Mouse (Mus musculus): ENCODE results near the gene Tmem72.

Gene Tmem72

GRCm38 (mm10) chr6:116716666-116717065 is at the start of gene Tmem72:
TSS of gene Tmem72 (minus strand) at chr6:116716913.
- DNase-seq (ENCODE audit: low spot score in 2 of 2), result no peak

GRCm38 (mm10) chr6:116764524-116764923 is 47.8 kb upstream of the Tmem72 start:
- no peak for DNase-seq (ENCODE audit: low spot score in 2 of 2)

- no peak for DNase-seq (ENCODE audit: low spot score in 2 of 2)
Observed at GRCm38 (mm10) chr6:116762333-116762732, 45.6 kb upstream of the Tmem72 start.

GRCm38 (mm10) chr6:116760181-116760580 is 43.5 kb upstream of the Tmem72 start:
- no peak for DNase-seq (ENCODE audit: low spot score in 2 of 2)

GRCm38 (mm10) chr6:116756364-116756763 is 39.7 kb upstream of the Tmem72 start:
- DNase-seq (ENCODE audit: low spot score in 2 of 2), result no peak

- DNase-seq (ENCODE audit: low spot score in 2 of 2), result no peak
Observed at GRCm38 (mm10) chr6:116738046-116738445, 21.3 kb upstream of the Tmem72 start.

- DNase-seq (ENCODE audit: low spot score in 2 of 2), result no peak
Observed at GRCm38 (mm10) chr6:116735361-116735760, 18.6 kb upstream of the Tmem72 start.

- DNase-seq (ENCODE audit: low spot score in 2 of 2), result no peak
Observed at GRCm38 (mm10) chr6:116733577-116733976, 16.9 kb upstream of the Tmem72 start.

GRCm38 (mm10) chr6:116724489-116725160 is 7.9 kb upstream of the Tmem72 start:
- no peak for DNase-seq (ENCODE audit: low spot score in 2 of 2)

GRCm38 (mm10) chr6:116718920-116719319 is 2.2 kb upstream of the Tmem72 start:
- DNase-seq (ENCODE audit: low spot score in 2 of 2), result no peak

GRCm38 (mm10) chr6:116718361-116718760 is 1.6 kb upstream of the Tmem72 start:
- no peak for DNase-seq (ENCODE audit: low spot score in 2 of 2)

- DNase-seq (ENCODE audit: low spot score in 2 of 2), result no peak
Observed at GRCm38 (mm10) chr6:116717851-116718250, 1.1 kb upstream of the Tmem72 start.

- no peak for DNase-seq (ENCODE audit: low spot score in 2 of 2)
Observed at GRCm38 (mm10) chr6:116715166-116715565, 1.5 kb downstream of the Tmem72 start.

GRCm38 (mm10) chr6:116714576-116714975 is 2.1 kb downstream of the Tmem72 start:
- no peak for DNase-seq (ENCODE audit: low spot score in 2 of 2)

- no peak for DNase-seq (ENCODE audit: low spot score in 2 of 2)
Observed at GRCm38 (mm10) chr6:116713966-116714365, 2.7 kb downstream of the Tmem72 start.

- no peak for DNase-seq (ENCODE audit: low spot score in 2 of 2)
Observed at GRCm38 (mm10) chr6:116712503-116712902, 4.2 kb downstream of the Tmem72 start.

- no peak for DNase-seq (ENCODE audit: low spot score in 2 of 2)
Observed at GRCm38 (mm10) chr6:116712062-116712461, 4.7 kb downstream of the Tmem72 start.

- no peak for DNase-seq (ENCODE audit: low spot score in 2 of 2)
Observed at GRCm38 (mm10) chr6:116704320-116704719, 12.4 kb downstream of the Tmem72 start.

GRCm38 (mm10) chr6:116700821-116701220 is 15.9 kb downstream of the Tmem72 start:
- no peak for DNase-seq (ENCODE audit: low spot score in 2 of 2)

- DNase-seq (ENCODE audit: low spot score in 2 of 2), result no peak
Observed at GRCm38 (mm10) chr6:116697896-116698425, 18.8 kb downstream of the Tmem72 start.

- DNase-seq (ENCODE audit: low spot score in 2 of 2), result no peak
Observed at GRCm38 (mm10) chr6:116697413-116697812, 19.3 kb downstream of the Tmem72 start.

GRCm38 (mm10) chr6:116694346-116694745 is 22.4 kb downstream of the Tmem72 start:
- no peak for DNase-seq (ENCODE audit: low spot score in 2 of 2)

GRCm38 (mm10) chr6:116693639-116694038 is 23.1 kb downstream of the Tmem72 start:
- DNase-seq (ENCODE audit: low spot score in 2 of 2), result no peak

- DNase-seq (ENCODE audit: low spot score in 2 of 2), result no peak
Observed at GRCm38 (mm10) chr6:116682317-116682716, 34.4 kb downstream of the Tmem72 start.

All from right cerebral cortex, postnatal 36 days (tissue).